8 mouse cellular contexts compared by ENCODE assay signal in the genomic region with DNA sequence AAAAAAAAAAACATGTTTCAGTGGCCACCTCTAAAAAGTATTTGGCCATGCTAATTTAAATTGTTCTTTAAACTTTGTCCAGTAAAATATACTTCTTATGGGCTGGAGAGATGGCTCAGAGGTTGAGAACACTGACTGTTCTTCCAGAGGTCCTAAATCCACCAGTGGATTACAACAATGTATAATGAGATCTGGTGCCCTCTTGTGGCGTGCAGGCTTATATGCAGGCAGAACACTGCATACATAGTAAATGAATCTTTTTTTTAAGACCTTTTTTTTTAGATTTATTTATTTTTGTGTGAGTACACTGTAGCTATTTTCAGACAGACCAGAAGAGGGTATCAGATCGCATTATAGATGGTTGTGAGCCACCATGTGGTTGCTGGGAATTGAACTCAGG. TPM values are rescaled to one million over a fixed set of nuclear protein-coding genes. Genes with fewer than 3 reads are reported as not detected.
DNase-seq lines count a peak whose midpoint lies in the region; ATAC-seq lines count a peak whose summit lies in the region.

No protein-coding gene starts in this region.

- ATAC-seq in erythroid progenitor cell, adult 5-6 weeks (replicated peaks; ENCODE audit: low FRiP score, poor library complexity, severe bottlenecking): 0 out of 2 replicates have a peak, but pooled peaks have one; percentile 57
- no peak for ATAC-seq in midbrain, embryonic 15.5 days (replicated peaks)

- H3K36me3 ChIP-seq in midbrain, embryonic 15.5 days (replicated peaks): 0 out of 2 replicates have a peak, but pooled peaks cover 9% of the 10 kb centered on the region

- H3K27ac ChIP-seq in midbrain, embryonic 15.5 days: no peak overlapping the region

- no peak overlapping the region for H3K4me2 ChIP-seq in midbrain, embryonic 15.5 days

- H3K4me3 ChIP-seq in midbrain, embryonic 15.5 days: no peak overlapping the region

- intact Hi-C loops in heart, postnatal 10 days (cut with DNase I): no loop called here

- 67% methylated on average over 2 of the region's 2 CpGs for WGBS in midbrain, embryonic 15.5 days

- H3K4me1 ChIP-seq in midbrain, embryonic 15.5 days: no peaks in the 10 kb centered on the region

- H3K27me3 ChIP-seq in midbrain, embryonic 15.5 days (replicated peaks): no peaks in the 10 kb centered on the region

- peak; percentile 19 to 23 for DNase-seq in heart, postnatal 10 days
- no peak for DNase-seq in heart, adult 9 months (ENCODE audit: low spot score in 2 of 2)
- DNase-seq in testis, postnatal 10 days (ENCODE audit: low spot score): peak; percentile 40
- no peak for DNase-seq in testis, postnatal 14 days (ENCODE audit: low spot score)
- DNase-seq in thymus, postnatal 4 days: peak; percentile 57
- DNase-seq in cerebellum, adult 9-10 months: no peak

- H3K9ac ChIP-seq in midbrain, embryonic 15.5 days: no peak overlapping the region

- H3K9me3 ChIP-seq in midbrain, embryonic 15.5 days: no peaks in the 10 kb centered on the region

RNA-seq across cellular contexts. Expression of gene Phf6, which starts 37.6 kb away (rescaled TPM):
- total RNA-seq in heart, postnatal 10 days (2021): 1 to 10 TPM; 7.6 to 8.1 TPM
- total RNA-seq in erythroid progenitor cell, adult 5-6 weeks (2015; ENCODE audit: low replicate concordance): 23.5 and 27.8 TPM in 2 replicates
- total RNA-seq in erythroid progenitor cell, adult 5-6 weeks (2017; ENCODE audit: low replicate concordance): 15.2 and 18.9 TPM in 2 replicates
- polyA plus RNA-seq in midbrain, embryonic 15.5 days (2015; fragmentation: Nextera tagmentation; extraction: Ambion mirVana): 65.0 and 71.3 TPM in 2 replicates

RNA-seq across cellular contexts. Expression of gene Hprt, which starts 38.2 kb away (rescaled TPM):
- total RNA-seq in heart, postnatal 10 days (2021): 10 to 100 TPM; 85.3 to 95.9 TPM
- total RNA-seq in erythroid progenitor cell, adult 5-6 weeks (2015; ENCODE audit: low replicate concordance): 82.6 and 119 TPM in 2 replicates
- total RNA-seq in erythroid progenitor cell, adult 5-6 weeks (2017; ENCODE audit: low replicate concordance): 86.4 and 105 TPM in 2 replicates
- polyA plus RNA-seq in midbrain, embryonic 15.5 days (2015; fragmentation: Nextera tagmentation; extraction: Ambion mirVana): 80.2 and 83.4 TPM in 2 replicates

Comparison
In these comparisons a context has a peak if more than half of its experiments do, and no peak if none do; other contexts are left out.
1. DNase-seq: peak in heart, postnatal 10 days (2 of 2), testis, postnatal 10 days (single experiment) and thymus, postnatal 4 days (single experiment); none in heart, adult 9 months (0 of 2), testis, postnatal 14 days (single experiment) and cerebellum, adult 9-10 months (single experiment).